Mouse (Mus musculus): ENCODE measurements at regions not wholly inside any gene's neighbourhood (a gene's known extent, or its start where the extent isn't known, plus 50 kb on each side); places are given as distances from the start of the nearest gene placed in this dataset.

- no peak overlapping the region for H3K27ac ChIP-seq (ENCODE audit: insufficient read depth, low read depth)
- in situ Hi-C loops (cut with MboI; ENCODE audit: low pct_ligation_motif_present, low pct_unique_long_range_greater_than_20kb, low sequenced_read_pairs) (no loop called here), dilution Hi-C loops (cut with MboI; ENCODE audit: extremely low pct_ligation_motif_present, extremely low pct_unique_long_range_greater_than_20kb, low sequenced_read_pairs) (no loop called here)
- H3K9me3 ChIP-seq (replicated peaks; ENCODE audit: low read length): no peaks in the 10 kb centered on the region
- H3K4me3 ChIP-seq (replicated peaks in 1 of 3; ENCODE audit: low read depth in 2 of 3, low read length in 2 of 3, poor library complexity in 1 of 3): no peak overlapping the region
- H3K27me3 ChIP-seq (replicated peaks): no peaks in the 10 kb centered on the region
- H3K79me2 ChIP-seq (replicated peaks; ENCODE audit: control insufficient read depth, extremely low read depth, insufficient read depth, poor library complexity, severe bottlenecking): no peaks in the 10 kb centered on the region
- TF ChIP-seq USF2 (conservative IDR thresholded peaks at IDR 0.05; ENCODE audit: low read depth, low read length) (no peak), SMC3 (IDR thresholded peaks at IDR 0.05; ENCODE audit: low read depth, low read length) (no peak), USF1 (IDR thresholded peaks at IDR 0.05; ENCODE audit: low read depth, low read length) (no peak), TCF12 (IDR thresholded peaks at IDR 0.05; ENCODE audit: low read depth, low read length) (no peak), TBP (conservative IDR thresholded peaks at IDR 0.05; ENCODE audit: low read depth, low read length) (no peak), MAFK (IDR thresholded peaks at IDR 0.05; ENCODE audit: insufficient replicate concordance, low read length) (no peak), UBTF (IDR thresholded peaks at IDR 0.05; ENCODE audit: low read depth, low read length) (no peak), MYC (IDR thresholded peaks at IDR 0.05; ENCODE audit: low read depth, low read length) (no peak), POLR2A (IDR thresholded peaks at IDR 0.05; ENCODE audit: low read depth, low read length) (no peak), NRF1 (IDR thresholded peaks at IDR 0.05; ENCODE audit: low read depth, low read length) (no peak), RAD21 (IDR thresholded peaks at IDR 0.05; ENCODE audit: low read depth, low read length) (no peak), CTCF (conservative IDR thresholded peaks at IDR 0.05 in 1 of 2, IDR thresholded peaks at IDR 0.05 in 1 of 2; ENCODE audit: low read depth in 2 of 2, low read length in 2 of 2) (no peak), ELF1 (IDR thresholded peaks at IDR 0.05; ENCODE audit: low read depth, low read length) (no peak), ZKSCAN1 (IDR thresholded peaks at IDR 0.05; ENCODE audit: borderline replicate concordance, low read depth, low read length) (no peak), IRF4 (IDR thresholded peaks at IDR 0.05; ENCODE audit: low read depth, low read length) (no peak), HCFC1 (IDR thresholded peaks at IDR 0.05; ENCODE audit: low read depth, low read length) (no peak), E2F4 (IDR thresholded peaks at IDR 0.05; ENCODE audit: insufficient replicate concordance, low read depth, low read length) (no peak), CHD1 (IDR thresholded peaks at IDR 0.05; ENCODE audit: low read depth, low read length) (no peak), SIN3A (IDR thresholded peaks at IDR 0.05; ENCODE audit: low read length) (no peak), ZNF384 (IDR thresholded peaks at IDR 0.05; ENCODE audit: low read depth, low read length) (no peak)
- H3K36me3 ChIP-seq (replicated peaks in 1 of 2; ENCODE audit: control insufficient read depth in 1 of 2, insufficient read depth in 1 of 2, low read length in 1 of 2): no peaks in the 10 kb centered on the region
- H3K4me2 ChIP-seq (ENCODE audit: insufficient read depth, low read depth, poor library complexity, severe bottlenecking): no peak overlapping the region
- H3K4me1 ChIP-seq (ENCODE audit: control insufficient read depth in 1 of 2, insufficient read depth in 2 of 2): no peaks in the 10 kb centered on the region; a peak in 1 of 4 replicates
- DNase-seq (ENCODE audit: extremely low read depth): no peak
- no peak overlapping the region for H3K9ac ChIP-seq (ENCODE audit: insufficient read depth, low read depth)
These were observed 109.5 kb upstream of the Itga1 start for GRCm38 (mm10) chr13:115211285-115211684.

GRCm38 (mm10) chr13:115210643-115211208, 109.0 kb upstream of the Itga1 start:
- in situ Hi-C loops (cut with MboI; ENCODE audit: low pct_ligation_motif_present, low pct_unique_long_range_greater_than_20kb, low sequenced_read_pairs) (no loop called here), dilution Hi-C loops (cut with MboI; ENCODE audit: extremely low pct_ligation_motif_present, extremely low pct_unique_long_range_greater_than_20kb, low sequenced_read_pairs) (no loop called here)
- Histone ChIP-seq H3K9me3 (replicated peaks; ENCODE audit: low read length) (no peaks in the 10 kb centered on the region), H3K4me2 (ENCODE audit: insufficient read depth, low read depth, poor library complexity, severe bottlenecking) (no peak overlapping the region), H3K4me1 (ENCODE audit: control insufficient read depth in 1 of 2, insufficient read depth in 2 of 2) (no peaks in the 10 kb centered on the region; a peak in 1 of 4 replicates), H3K79me2 (replicated peaks; ENCODE audit: control insufficient read depth, extremely low read depth, insufficient read depth, poor library complexity, severe bottlenecking) (no peaks in the 10 kb centered on the region), H3K27me3 (replicated peaks) (no peaks in the 10 kb centered on the region), H3K9ac (ENCODE audit: insufficient read depth, low read depth) (no peak overlapping the region), H3K27ac (ENCODE audit: insufficient read depth, low read depth) (no peak overlapping the region), H3K4me3 (replicated peaks in 1 of 3; ENCODE audit: low read depth in 2 of 3, low read length in 2 of 3, poor library complexity in 1 of 3) (no peak overlapping the region), H3K36me3 (replicated peaks in 1 of 2; ENCODE audit: control insufficient read depth in 1 of 2, insufficient read depth in 1 of 2, low read length in 1 of 2) (no peaks in the 10 kb centered on the region)
- TF ChIP-seq ETS1 (conservative IDR thresholded peaks at IDR 0.05; ENCODE audit: low read depth, low read length) (no peak), USF1 (IDR thresholded peaks at IDR 0.05; ENCODE audit: low read depth, low read length) (no peak), USF2 (conservative IDR thresholded peaks at IDR 0.05; ENCODE audit: low read depth, low read length) (no peak), TCF12 (IDR thresholded peaks at IDR 0.05; ENCODE audit: low read depth, low read length) (no peak), JUN (IDR thresholded peaks at IDR 0.05; ENCODE audit: insufficient read depth, low read depth, low read length) (no peak), KAT2A (IDR thresholded peaks at IDR 0.05; ENCODE audit: insufficient replicate concordance, low read length) (no peak), MAFK (IDR thresholded peaks at IDR 0.05; ENCODE audit: insufficient replicate concordance, low read length) (no peak), NELFE (IDR thresholded peaks at IDR 0.05; ENCODE audit: low read depth, low read length) (no peak), RCOR1 (conservative IDR thresholded peaks at IDR 0.05; ENCODE audit: low read depth, low read length) (no peak), PAX5 (IDR thresholded peaks at IDR 0.05; ENCODE audit: low read length) (no peak), POLR2AphosphoS2 (IDR thresholded peaks at IDR 0.05; ENCODE audit: low read depth, low read length) (no peak)
- DNase-seq (ENCODE audit: extremely low read depth): no peak
